Mouse (Mus musculus): ENCODE measurements around the gene Zfp385c. TPM values are rescaled to one million over a fixed set of nuclear protein-coding genes. Genes with fewer than 3 reads are reported as not detected.
"Not testable (repeated sequence)": the region's sequence is repeated elsewhere in the genome, so short reads cannot be mapped to it uniquely, and the experiment has no call there.

The Zfp385c gene
- polyA plus RNA-seq, 1 experiment from 2014 or later, result 0.40 TPM

GRCm38 (mm10) chr11:100619485-100619975 is 72.7 kb downstream of the Zfp385c start:
- H3K4me2 ChIP-seq, result peak overlapping the region; percentile 81
- no peaks in the 10 kb centered on the region for H3K9me3 ChIP-seq (replicated peaks)
- H3K27ac ChIP-seq, result peak overlapping the region; percentile 96
- H3K36me3 ChIP-seq, result peaks cover 7% of the 10 kb centered on the region; the same call in 1 of the 2 replicates
- peak overlapping the region; percentile 97 for H3K4me3 ChIP-seq (replicated peaks)
- peak; percentile 95 for ATAC-seq (replicated peaks; ENCODE audit: low FRiP score)
- WGBS, result under 1% methylated on average over 40 of the region's 40 CpGs
- H3K9ac ChIP-seq, result peak overlapping the region; percentile 93
- no peaks in the 10 kb centered on the region for H3K27me3 ChIP-seq
- peaks cover 38% of the 10 kb centered on the region for H3K4me1 ChIP-seq

- H3K4me3 ChIP-seq (replicated peaks), result peak within 1 kb of the TSS; percentile 97
- WGBS, result under 1% methylated on average over 36 of the region's 36 CpGs
- H3K27me3 ChIP-seq, result no peaks in the 10 kb centered on the region
- peak within 1 kb of the TSS; percentile 81 for H3K4me2 ChIP-seq
- no peaks in the 10 kb centered on the region for H3K9me3 ChIP-seq (replicated peaks)
- H3K27ac ChIP-seq, result peak within 1 kb of the TSS; percentile 96
- peak; percentile 65 for ATAC-seq (replicated peaks; ENCODE audit: low FRiP score)
- peak within 1 kb of the TSS; percentile 93 for H3K9ac ChIP-seq
- peaks cover 7% of the 10 kb centered on the region; the same call in 1 of the 2 replicates for H3K36me3 ChIP-seq
- H3K4me1 ChIP-seq, result peaks cover 32% of the 10 kb centered on the region
Measured at GRCm38 (mm10) chr11:100618761-100619484, 73.3 kb downstream of the Zfp385c start, which contains the start of gene Nkiras2. TSS of gene Nkiras2 (plus strand) at chr11:100619244.

- Histone ChIP-seq H3K9ac (peak overlapping the region; percentile 23; the same call in 1 of the 2 replicates), H3K4me3 (replicated peaks) (no peak overlapping the region), H3K36me3 (peaks cover 7% of the 10 kb centered on the region; the same call in 1 of the 2 replicates), H3K27me3 (no peaks in the 10 kb centered on the region), H3K9me3 (replicated peaks) (no peaks in the 10 kb centered on the region), H3K27ac (no peak overlapping the region), H3K4me1 (peaks cover 25% of the 10 kb centered on the region), H3K4me2 (peak overlapping the region; percentile 81; the same call in 1 of the 2 replicates)
- no peak for ATAC-seq (replicated peaks; ENCODE audit: low FRiP score)
- WGBS, result 87% methylated on average over 4 of the region's 4 CpGs
Measured at GRCm38 (mm10) chr11:100617480-100617879, 74.8 kb downstream of the Zfp385c start.

- WGBS, result 95% methylated on average over 7 of the region's 7 CpGs
- H3K4me3 ChIP-seq (replicated peaks); H3K9me3 ChIP-seq (replicated peaks); ATAC-seq (replicated peaks; ENCODE audit: low FRiP score); H3K9ac ChIP-seq; H3K27me3 ChIP-seq; H3K4me2 ChIP-seq; H3K27ac ChIP-seq: not testable (repeated sequence)
- Histone ChIP-seq H3K4me1 (peaks cover 21% of the 10 kb centered on the region), H3K36me3 (peaks cover 12% of the 10 kb centered on the region)
Measured at GRCm38 (mm10) chr11:100616836-100617235, 75.4 kb downstream of the Zfp385c start.

GRCm38 (mm10) chr11:100616332-100616731 is 75.9 kb downstream of the Zfp385c start:
- ATAC-seq (replicated peaks; ENCODE audit: low FRiP score), result no peak
- 87% methylated on average over 5 of the region's 5 CpGs for WGBS
- Histone ChIP-seq H3K36me3 (peaks cover 16% of the 10 kb centered on the region), H3K9ac (no peak overlapping the region), H3K27ac (no peak overlapping the region), H3K27me3 (no peaks in the 10 kb centered on the region), H3K9me3 (replicated peaks) (no peaks in the 10 kb centered on the region), H3K4me2 (no peak overlapping the region), H3K4me3 (replicated peaks) (no peak overlapping the region), H3K4me1 (peaks cover 21% of the 10 kb centered on the region)

GRCm38 (mm10) chr11:100613241-100613640 is 79.0 kb downstream of the Zfp385c start:
- Histone ChIP-seq H3K36me3 (peaks cover 27% of the 10 kb centered on the region), H3K27ac (no peak overlapping the region), H3K9ac (no peak overlapping the region), H3K4me1 (peaks cover 26% of the 10 kb centered on the region), H3K27me3 (no peaks in the 10 kb centered on the region), H3K4me3 (replicated peaks) (no peak overlapping the region), H3K4me2 (no peak overlapping the region), H3K9me3 (replicated peaks) (no peaks in the 10 kb centered on the region)
- 91% methylated on average over 3 of the region's 3 CpGs for WGBS
- no peak for ATAC-seq (replicated peaks; ENCODE audit: low FRiP score)

GRCm38 (mm10) chr11:100611627-100612026 is 80.6 kb downstream of the Zfp385c start:
- WGBS, result 92% methylated on average over 6 of the region's 6 CpGs
- H3K4me1 ChIP-seq, result peaks cover 17% of the 10 kb centered on the region
- peaks cover 36% of the 10 kb centered on the region for H3K36me3 ChIP-seq
- no peaks in the 10 kb centered on the region for H3K9me3 ChIP-seq (replicated peaks)
- H3K4me3 ChIP-seq (replicated peaks), result no peak overlapping the region
- H3K9ac ChIP-seq, result no peak overlapping the region
- ATAC-seq (replicated peaks; ENCODE audit: low FRiP score), result no peak
- H3K4me2 ChIP-seq, result no peak overlapping the region
- no peak overlapping the region for H3K27ac ChIP-seq
- no peaks in the 10 kb centered on the region for H3K27me3 ChIP-seq

- H3K27ac ChIP-seq, result no peak overlapping the region
Measured at GRCm38 (mm10) chr11:100609997-100610680, 82.1 kb downstream of the Zfp385c start.

GRCm38 (mm10) chr11:100609355-100609996 is 82.8 kb downstream of the Zfp385c start:
- Histone ChIP-seq H3K9ac (no peak overlapping the region), H3K27me3 (no peaks in the 10 kb centered on the region), H3K4me1 (peaks cover 14% of the 10 kb centered on the region), H3K36me3 (peaks cover 29% of the 10 kb centered on the region), H3K4me3 (replicated peaks) (no peak overlapping the region), H3K27ac (no peak overlapping the region; the same call in 1 of the 2 replicates), H3K4me2 (no peak overlapping the region), H3K9me3 (replicated peaks) (no peaks in the 10 kb centered on the region)
- 80% methylated on average over 5 of the region's 5 CpGs for WGBS
- no peak for ATAC-seq (replicated peaks; ENCODE audit: low FRiP score)

More at GRCm38 (mm10) chr11:100609997-100610680, 82.1 kb downstream of the Zfp385c start:
- no peak for ATAC-seq (replicated peaks; ENCODE audit: low FRiP score)
- no peak overlapping the region for H3K9ac ChIP-seq
- H3K27me3 ChIP-seq, result no peaks in the 10 kb centered on the region
- peaks cover 14% of the 10 kb centered on the region for H3K4me1 ChIP-seq
- no peaks in the 10 kb centered on the region for H3K9me3 ChIP-seq (replicated peaks)
- 70% methylated on average over 9 of the region's 9 CpGs for WGBS
- no peak overlapping the region for H3K4me3 ChIP-seq (replicated peaks)
- H3K36me3 ChIP-seq, result peaks cover 29% of the 10 kb centered on the region
- H3K4me2 ChIP-seq, result no peak overlapping the region

- H3K9me3 ChIP-seq (replicated peaks), result no peaks in the 10 kb centered on the region
- no peaks in the 10 kb centered on the region for H3K27me3 ChIP-seq
- H3K9ac ChIP-seq, result no peak overlapping the region
- no peak overlapping the region for H3K4me3 ChIP-seq (replicated peaks)
- no peak for ATAC-seq (replicated peaks; ENCODE audit: low FRiP score)
- H3K27ac ChIP-seq, result no peak overlapping the region
- peaks cover 29% of the 10 kb centered on the region for H3K36me3 ChIP-seq
- WGBS, result 59% methylated on average over 4 of the region's 4 CpGs
- H3K4me2 ChIP-seq, result no peak overlapping the region
- H3K4me1 ChIP-seq, result peaks cover 20% of the 10 kb centered on the region
Measured at GRCm38 (mm10) chr11:100608796-100609195, 83.5 kb downstream of the Zfp385c start.

- H3K9ac ChIP-seq, result no peak overlapping the region
- H3K27ac ChIP-seq, result no peak overlapping the region
- no peaks in the 10 kb centered on the region for H3K9me3 ChIP-seq (replicated peaks)
- ATAC-seq (replicated peaks; ENCODE audit: low FRiP score), result no peak
- no peak overlapping the region for H3K4me2 ChIP-seq
- H3K4me1 ChIP-seq, result peaks cover 22% of the 10 kb centered on the region
- no peaks in the 10 kb centered on the region for H3K27me3 ChIP-seq
- 95% methylated on average over 6 of the region's 6 CpGs for WGBS
- no peak overlapping the region for H3K4me3 ChIP-seq (replicated peaks)
- peaks cover 35% of the 10 kb centered on the region for H3K36me3 ChIP-seq
Measured at GRCm38 (mm10) chr11:100607121-100607520, 85.1 kb downstream of the Zfp385c start.

GRCm38 (mm10) chr11:100605451-100605850 is 86.8 kb downstream of the Zfp385c start:
- Histone ChIP-seq H3K4me2 (no peak overlapping the region), H3K36me3 (peaks cover 41% of the 10 kb centered on the region), H3K9me3 (replicated peaks) (no peaks in the 10 kb centered on the region), H3K9ac (no peak overlapping the region), H3K4me1 (peaks cover 19% of the 10 kb centered on the region), H3K27me3 (no peaks in the 10 kb centered on the region), H3K4me3 (replicated peaks) (no peak overlapping the region), H3K27ac (no peak overlapping the region)
- ATAC-seq (replicated peaks; ENCODE audit: low FRiP score), result no peak
- 89% methylated on average over 10 of the region's 10 CpGs for WGBS
